Mouse (Mus musculus) heart, embryonic 10.5 days (tissue): ENCODE results near the gene Efcab8. TPM values are rescaled to one million over a fixed set of nuclear protein-coding genes. Genes with fewer than 3 reads are reported as not detected.

ENCODE experiments used
- DNase-seq: peaks from one replicate; pipeline ENCODE4 v3.0.0-alpha.2; 2017; ENCODE audit warnings: low spot score
- H3K27ac ChIP-seq: fragments of 300-500 bp; sonication (generic); 2 replicates; pipeline ENCODE4 v1.5.1; 2016; ENCODE audit warnings: mild to moderate bottlenecking
- H3K27me3 ChIP-seq: fragments of 300-500 bp; sonication (generic); 2 replicates; pipeline ENCODE4 v1.6.1; 2016; ENCODE audit warnings: mild to moderate bottlenecking; ENCODE audit not compliant: poor library complexity, insufficient read depth, severe bottlenecking
- H3K36me3 ChIP-seq: fragments of 300-500 bp; sonication (generic); 2 replicates; pipeline ENCODE4 v1.6.1; 2016; ENCODE audit warnings: mild to moderate bottlenecking, moderate library complexity
- H3K4me1 ChIP-seq: fragments of 300-500 bp; sonication (generic); 2 replicates; pipeline ENCODE4 v1.6.1; 2016; ENCODE audit warnings: mild to moderate bottlenecking
- H3K4me3 ChIP-seq: fragments of 300-500 bp; sonication (generic); 2 replicates; pipeline ENCODE4 v1.5.1; 2016; ENCODE audit warnings: mild to moderate bottlenecking, moderate library complexity
- H3K9me3 ChIP-seq: fragments of 300-500 bp; sonication (generic); 2 replicates; pipeline ENCODE4 v1.6.1; 2016; ENCODE audit warnings: mild to moderate bottlenecking, moderate library complexity
- WGBS: fragments of 180-500 bp; shearing (Covaris S2); methylation state at CpG from one replicate; pipeline ENCODE4 v1.1.7; 2016; 5-methylcytosine and 5-hydroxymethylcytosine counted together
- polyA plus RNA-seq: library from polyadenylated mRNA; unstranded; fragments of >200 nt; fragmentation: Nextera tagmentation; extraction: Ambion mirVana; gene quantifications from 2 replicates; pipeline ENCODE4 v1.2.1, GENCODE M21; 2016

The Efcab8 gene
- 0.04 TPM in 1 of 2 replicates, not detected in the other for polyA plus RNA-seq

GRCm38 (mm10) chr2:153779394-153779981, at the start of gene Efcab8:
Efcab8 (plus strand) TSS chr2:153779931.
- peak within 1 kb of the TSS; percentile 56 for H3K4me3 ChIP-seq
- peak within 1 kb of the TSS; percentile 72; the same call in 1 of the 2 replicates for H3K27ac ChIP-seq
- 36% methylated on average over 12 of the region's 12 CpGs for WGBS
- no peaks in the 10 kb centered on the region for H3K36me3 ChIP-seq
- H3K9me3 ChIP-seq, result no peaks in the 10 kb centered on the region
- DNase-seq, result no peak
- no peaks in the 10 kb centered on the region for H3K27me3 ChIP-seq
- H3K4me1 ChIP-seq, result peaks cover 11% of the 10 kb centered on the region

- H3K4me3 ChIP-seq, result no peak overlapping the region
- no peaks in the 10 kb centered on the region for H3K9me3 ChIP-seq
- DNase-seq, result no peak
- H3K27ac ChIP-seq, result no peak overlapping the region
- H3K4me1 ChIP-seq, result no peaks in the 10 kb centered on the region
- no peaks in the 10 kb centered on the region for H3K27me3 ChIP-seq
- WGBS, result 66% methylated on average over 4 of the region's 4 CpGs
- no peaks in the 10 kb centered on the region for H3K36me3 ChIP-seq
Measured at GRCm38 (mm10) chr2:153734033-153734432, 45.7 kb upstream of the Efcab8 start.

- 9% methylated on average over 58 of the region's 58 CpGs for WGBS
Measured at GRCm38 (mm10) chr2:153740500-153741436, 39.0 kb upstream of the Efcab8 start, which contains the start of gene Mapre1. Mapre1 (plus strand) TSS chr2:153741274.

GRCm38 (mm10) chr2:153741437-153742065, 38.2 kb upstream of the Efcab8 start:
- Histone ChIP-seq H3K36me3 (peaks cover 8% of the 10 kb centered on the region), H3K4me1 (peaks cover 32% of the 10 kb centered on the region), H3K4me3 (peak overlapping the region; percentile 90), H3K27ac (peak overlapping the region; percentile 100), H3K27me3 (no peaks in the 10 kb centered on the region), H3K9me3 (no peaks in the 10 kb centered on the region)
- under 1% methylated on average over 45 of the region's 56 CpGs for WGBS
- peak; percentile 91 for DNase-seq

More at GRCm38 (mm10) chr2:153740500-153741436, 39.0 kb upstream of the Efcab8 start, which contains the start of gene Mapre1:
- DNase-seq, result peak; percentile 100
- H3K27ac ChIP-seq, result peak within 1 kb of the TSS; percentile 100
- peaks cover 32% of the 10 kb centered on the region for H3K4me1 ChIP-seq
- H3K36me3 ChIP-seq, result 0 out of 2 replicates have a peak, but pooled peaks cover 3% of the 10 kb centered on the region
- H3K9me3 ChIP-seq, result no peaks in the 10 kb centered on the region
- H3K4me3 ChIP-seq, result peak within 1 kb of the TSS; percentile 90
- no peaks in the 10 kb centered on the region for H3K27me3 ChIP-seq

GRCm38 (mm10) chr2:153747994-153748393, 31.7 kb upstream of the Efcab8 start:
- no peak overlapping the region for H3K4me3 ChIP-seq
- no peaks in the 10 kb centered on the region for H3K27me3 ChIP-seq
- peaks cover 22% of the 10 kb centered on the region for H3K4me1 ChIP-seq
- peaks cover 36% of the 10 kb centered on the region for H3K36me3 ChIP-seq
- H3K9me3 ChIP-seq, result no peaks in the 10 kb centered on the region
- H3K27ac ChIP-seq, result no peak overlapping the region
- no peak for DNase-seq

GRCm38 (mm10) chr2:153750363-153750762, 29.4 kb upstream of the Efcab8 start:
- Histone ChIP-seq H3K4me1 (peaks cover 5% of the 10 kb centered on the region; the same call in 1 of the 2 replicates), H3K4me3 (no peak overlapping the region), H3K27ac (no peak overlapping the region), H3K36me3 (peaks cover 38% of the 10 kb centered on the region), H3K27me3 (no peaks in the 10 kb centered on the region), H3K9me3 (no peaks in the 10 kb centered on the region)
- 79% methylated on average over 2 of the region's 2 CpGs for WGBS
- no peak for DNase-seq

GRCm38 (mm10) chr2:153762121-153762520, 17.6 kb upstream of the Efcab8 start:
- no peaks in the 10 kb centered on the region for H3K27me3 ChIP-seq
- 0 out of 2 replicates have a peak overlapping the region, but pooled peaks have one; percentile 16 for H3K27ac ChIP-seq
- 59% methylated on average over 5 of the region's 5 CpGs for WGBS
- no peak for DNase-seq
- peaks cover 95% of the 10 kb centered on the region for H3K36me3 ChIP-seq
- H3K4me1 ChIP-seq, result peaks cover 17% of the 10 kb centered on the region
- H3K4me3 ChIP-seq, result no peak overlapping the region
- H3K9me3 ChIP-seq, result no peaks in the 10 kb centered on the region

- DNase-seq, result no peak
- no peaks in the 10 kb centered on the region for H3K9me3 ChIP-seq
- 68% methylated on average over 6 of the region's 6 CpGs for WGBS
- H3K36me3 ChIP-seq, result peaks cover 72% of the 10 kb centered on the region
- no peaks in the 10 kb centered on the region for H3K4me1 ChIP-seq
- H3K27me3 ChIP-seq, result no peaks in the 10 kb centered on the region
- no peak overlapping the region for H3K27ac ChIP-seq
- no peak overlapping the region for H3K4me3 ChIP-seq
Measured at GRCm38 (mm10) chr2:153767484-153767883, 12.2 kb upstream of the Efcab8 start.

GRCm38 (mm10) chr2:153768881-153769280, 10.8 kb upstream of the Efcab8 start:
- peaks cover 71% of the 10 kb centered on the region for H3K36me3 ChIP-seq
- DNase-seq, result no peak

GRCm38 (mm10) chr2:153772950-153773349, 6.8 kb upstream of the Efcab8 start:
- no peak for DNase-seq
- H3K4me1 ChIP-seq, result no peaks in the 10 kb centered on the region
- no peak overlapping the region for H3K27ac ChIP-seq
- WGBS, result 92% methylated on average over 4 of the region's 4 CpGs
- no peak overlapping the region for H3K4me3 ChIP-seq
- no peaks in the 10 kb centered on the region for H3K27me3 ChIP-seq
- H3K9me3 ChIP-seq, result no peaks in the 10 kb centered on the region
- peaks cover 39% of the 10 kb centered on the region; the same call in 1 of the 2 replicates for H3K36me3 ChIP-seq

More at GRCm38 (mm10) chr2:153768881-153769280, 10.8 kb upstream of the Efcab8 start:
- Histone ChIP-seq H3K27me3 (no peaks in the 10 kb centered on the region), H3K27ac (no peak overlapping the region), H3K4me3 (no peak overlapping the region), H3K4me1 (no peaks in the 10 kb centered on the region), H3K9me3 (no peaks in the 10 kb centered on the region)
- 94% methylated on average over 2 of the region's 2 CpGs for WGBS

GRCm38 (mm10) chr2:153775472-153775871, 4.3 kb upstream of the Efcab8 start:
- Histone ChIP-seq H3K27ac (no peak overlapping the region), H3K4me3 (no peak overlapping the region), H3K9me3 (no peaks in the 10 kb centered on the region), H3K36me3 (peaks cover 25% of the 10 kb centered on the region; the same call in 1 of the 2 replicates), H3K27me3 (no peaks in the 10 kb centered on the region), H3K4me1 (peaks cover 11% of the 10 kb centered on the region)
- 88% methylated on average over 4 of the region's 4 CpGs for WGBS
- no peak for DNase-seq

- Histone ChIP-seq H3K36me3 (peaks cover 6% of the 10 kb centered on the region; the same call in 1 of the 2 replicates), H3K4me3 (peak overlapping the region; percentile 56), H3K27me3 (no peaks in the 10 kb centered on the region), H3K9me3 (no peaks in the 10 kb centered on the region), H3K27ac (peak overlapping the region; percentile 72; the same call in 1 of the 2 replicates), H3K4me1 (peaks cover 11% of the 10 kb centered on the region)
- WGBS, result 11% methylated on average over 24 of the region's 24 CpGs
- peak; percentile 92 for DNase-seq
Measured at GRCm38 (mm10) chr2:153778638-153779362, 931 bp upstream of the Efcab8 start.
